Mouse (Mus musculus) kidney, postnatal 14 days (tissue): ENCODE results near the gene Slc25a21.

Experiments used
- DNase-seq: peaks from one replicate; pipeline ENCODE4 v3.0.0; 2022; ENCODE audit warnings: mixed read lengths

Slc25a21 gene

DNA sequence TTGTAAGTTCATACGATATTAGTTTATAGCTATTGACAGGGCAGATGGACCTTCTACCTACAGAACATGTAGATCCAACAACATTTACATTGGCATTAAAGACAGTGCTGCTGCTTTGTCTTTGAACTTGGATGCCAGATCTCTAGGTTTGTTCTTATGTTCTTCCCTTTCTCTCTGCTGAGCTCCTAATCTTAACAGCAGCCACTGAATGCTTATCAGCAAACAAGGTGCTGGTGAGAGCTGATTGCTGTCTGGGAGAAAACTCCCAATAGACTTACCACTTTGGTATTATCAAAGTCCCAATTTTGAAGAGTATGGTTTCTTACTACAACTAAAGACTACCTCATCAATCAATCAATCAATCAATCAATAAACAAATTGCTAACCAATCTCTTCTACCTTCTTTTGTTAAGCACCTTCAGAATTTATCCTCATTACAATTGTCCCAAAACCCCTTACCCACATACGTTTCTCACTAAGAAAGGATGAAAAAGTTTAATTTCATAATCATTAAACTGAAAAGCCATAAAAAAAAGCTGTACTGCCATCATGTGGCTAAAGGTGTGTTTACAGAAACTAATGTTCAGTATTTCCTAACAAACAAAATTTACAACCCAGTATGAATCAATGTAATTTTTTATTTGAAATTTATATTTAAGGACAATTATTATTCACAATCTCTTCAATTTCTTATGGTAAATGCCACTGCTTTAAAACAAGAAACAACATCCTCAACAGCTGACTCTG lies 12.7 kb downstream of the Slc25a21 start:
- no peak for DNase-seq

DNA sequence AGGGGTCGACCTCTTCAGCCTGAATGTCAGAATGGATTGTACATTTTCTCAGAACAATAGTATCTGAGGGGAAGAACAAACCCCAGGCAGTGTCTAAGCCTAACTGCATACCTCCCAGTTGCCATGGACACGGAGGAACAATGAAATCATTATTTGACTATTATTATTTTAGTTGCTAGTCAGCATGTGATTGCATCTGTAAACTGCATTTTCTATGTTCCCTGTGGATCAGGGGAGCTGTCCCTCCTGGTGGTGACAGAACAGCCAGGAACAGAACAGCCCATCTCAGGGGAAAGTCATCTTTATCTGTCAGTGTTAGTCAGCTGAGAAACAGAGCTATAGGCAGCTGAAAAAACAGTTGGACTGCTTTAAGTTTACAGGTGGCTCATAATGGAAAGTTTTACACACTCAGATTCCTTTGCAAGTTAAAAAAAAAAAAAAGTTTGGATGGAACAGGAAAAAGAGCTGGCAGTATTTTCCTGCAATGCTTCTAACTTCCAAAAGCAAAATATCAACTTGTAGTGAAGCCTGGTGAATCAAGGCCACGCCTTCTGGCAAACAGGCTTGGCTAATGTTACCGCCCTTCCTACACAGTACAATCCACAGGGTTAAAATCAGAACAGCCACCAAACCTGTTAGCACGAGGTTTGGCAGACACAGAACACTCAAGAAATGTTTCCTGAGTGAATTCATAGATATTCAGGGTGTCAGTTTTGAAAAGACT lies 17.6 kb downstream of the Slc25a21 start:
- DNase-seq: peak; percentile 12

DNA sequence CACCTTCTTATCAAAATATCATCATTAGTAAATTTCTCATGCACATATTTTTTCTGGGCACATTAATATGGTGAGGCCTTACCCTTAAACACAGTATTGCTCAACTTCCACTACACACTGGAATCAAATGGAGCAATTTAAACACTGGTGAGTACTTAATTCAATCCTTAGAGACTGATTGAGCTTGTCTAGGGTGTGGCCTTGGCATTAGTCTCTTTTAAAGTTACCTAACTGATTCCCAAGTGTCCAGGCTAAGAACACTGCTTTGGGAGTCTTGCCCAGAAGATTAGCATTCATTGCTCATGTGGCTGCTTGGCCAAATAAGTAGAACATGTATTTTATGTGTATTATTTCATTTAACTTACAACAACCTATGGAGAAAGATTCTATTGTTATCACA lies 18.5 kb downstream of the Slc25a21 start:
- DNase-seq: no peak

DNA sequence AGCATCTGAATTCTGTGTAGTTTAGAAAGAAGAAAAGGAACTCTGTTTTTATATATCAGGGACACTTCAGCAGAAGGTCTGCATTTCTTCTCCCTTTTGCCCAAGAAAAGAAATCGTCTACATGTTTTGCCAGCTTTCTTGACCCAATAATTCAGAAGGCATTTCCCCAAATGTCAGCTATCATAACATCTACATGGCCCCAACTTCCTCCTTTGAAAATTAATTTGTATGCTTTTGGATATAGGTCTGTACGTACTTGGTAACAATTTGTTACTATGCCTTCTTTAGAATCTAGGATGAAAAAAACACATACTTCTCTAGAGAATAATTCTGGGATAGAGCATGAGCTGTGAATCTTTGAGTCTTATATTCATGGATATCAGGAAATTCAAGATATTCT lies 34.0 kb downstream of the Slc25a21 start:
- DNase-seq: no peak

DNA sequence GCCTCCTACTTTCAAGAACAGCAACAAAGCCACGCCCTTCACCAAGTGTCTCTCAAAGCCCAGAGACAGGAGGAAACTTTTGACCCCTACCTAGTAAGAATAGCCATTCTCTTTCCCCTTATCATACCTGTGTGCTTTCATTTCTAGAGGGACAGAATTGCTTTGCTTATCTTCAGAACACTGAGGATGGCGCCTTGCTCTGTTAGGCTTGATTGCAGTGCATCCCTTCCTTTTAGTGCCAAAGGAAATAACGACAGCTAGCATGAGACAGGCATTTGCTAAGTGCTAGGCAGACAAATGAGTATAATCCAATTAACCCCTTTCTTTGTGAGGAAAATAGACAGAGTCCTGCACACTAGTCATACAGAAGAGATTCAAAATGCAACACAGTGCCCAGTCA lies 34.4 kb downstream of the Slc25a21 start:
- no peak for DNase-seq

DNA sequence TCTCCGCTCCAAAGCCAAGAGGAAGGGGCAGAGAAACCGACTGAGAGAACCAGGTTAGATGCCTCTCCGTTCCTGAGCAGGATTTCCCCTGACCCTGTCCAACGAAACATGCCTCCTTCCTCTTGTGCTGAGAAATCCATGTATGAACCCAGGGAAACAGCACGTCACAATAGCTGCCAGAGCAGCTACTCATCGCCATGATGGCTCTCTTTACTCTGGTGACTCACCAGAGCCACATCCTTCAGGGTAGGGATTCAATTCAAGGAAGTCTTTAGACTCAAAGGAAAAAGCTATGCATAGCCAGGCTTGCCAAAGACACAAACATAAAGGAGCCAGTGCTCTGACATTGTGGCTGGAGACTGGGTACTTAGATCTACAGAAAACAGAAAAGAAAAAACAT lies 37.4 kb downstream of the Slc25a21 start:
- DNase-seq: no peak

DNA sequence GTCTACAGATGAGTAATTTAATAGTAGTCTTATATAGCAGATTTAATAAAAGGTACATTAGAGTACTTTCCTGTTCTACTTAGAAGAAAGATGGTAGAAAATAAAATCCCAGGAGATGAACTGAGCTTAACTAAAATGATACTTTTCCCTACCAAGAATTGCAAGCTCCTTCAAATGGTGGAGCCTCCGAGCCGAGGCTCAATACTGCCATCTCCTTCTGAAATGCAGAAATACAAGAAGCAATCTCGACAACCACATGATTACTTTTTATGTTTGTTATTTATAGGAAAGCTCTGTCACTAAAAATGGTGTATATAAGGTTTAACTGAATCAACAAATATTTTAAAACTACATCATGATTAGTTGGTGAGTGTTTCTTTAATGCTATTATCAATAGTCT lies 39.0 kb downstream of the Slc25a21 start:
- DNase-seq: no peak

DNA sequence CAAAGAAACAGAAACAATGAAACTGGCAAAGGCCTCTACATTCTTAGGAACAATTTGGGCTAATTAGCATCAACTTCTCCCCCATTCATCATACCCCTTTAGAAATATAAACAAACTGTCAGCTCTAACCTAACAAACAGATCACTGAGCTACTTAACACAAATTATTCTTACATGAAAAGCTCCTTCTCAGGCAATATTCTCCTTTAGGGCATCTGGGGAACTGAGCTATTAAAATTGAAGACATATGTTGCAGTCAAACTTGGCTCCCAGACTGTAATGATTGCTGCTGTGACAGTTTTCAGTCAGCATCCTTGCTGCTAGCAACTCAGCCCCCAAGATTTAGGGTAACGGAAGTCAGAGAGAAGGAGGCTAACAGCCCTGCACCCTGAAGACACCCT lies 58.3 kb downstream of the Slc25a21 start:
- no peak for DNase-seq

DNA sequence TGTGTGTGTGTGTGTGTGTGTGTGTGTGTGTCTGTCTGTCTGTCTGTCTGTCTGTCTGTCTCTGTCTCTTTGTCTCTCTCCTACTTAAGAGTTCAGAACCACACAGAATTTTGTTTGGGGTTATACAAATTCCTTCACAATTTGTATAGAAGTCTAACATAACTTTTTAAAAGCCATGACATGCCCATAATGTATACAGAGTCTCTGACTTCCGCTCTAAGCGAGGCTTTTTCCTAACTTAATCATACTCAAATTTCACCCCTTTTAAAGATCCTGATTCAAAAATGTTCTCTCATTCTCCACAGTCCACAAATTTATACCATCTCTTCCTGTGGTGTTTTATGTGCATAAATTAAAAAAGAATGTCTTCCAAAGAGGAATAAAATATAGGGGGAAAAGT lies 59.5 kb downstream of the Slc25a21 start:
- no peak for DNase-seq

DNA sequence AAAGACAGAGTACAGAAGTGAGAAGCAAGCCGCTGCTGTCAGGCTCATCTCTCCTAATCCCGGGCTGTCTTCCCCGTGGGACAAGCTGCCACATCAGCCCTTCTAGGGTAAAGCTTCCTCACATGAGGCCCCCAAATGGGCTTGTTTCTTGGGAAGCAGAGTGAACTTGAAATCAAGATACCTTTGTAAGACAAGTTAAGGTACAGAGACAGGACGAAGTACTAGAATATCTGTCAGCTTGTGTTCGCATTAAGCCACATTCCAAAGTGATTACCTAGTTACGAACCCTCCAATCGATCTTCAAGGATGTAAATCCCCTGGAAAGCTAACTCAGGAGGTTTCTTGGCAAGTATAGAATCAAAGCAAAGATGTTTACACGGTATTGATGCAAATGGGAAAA lies 78.7 kb downstream of the Slc25a21 start:
- DNase-seq: no peak

DNA sequence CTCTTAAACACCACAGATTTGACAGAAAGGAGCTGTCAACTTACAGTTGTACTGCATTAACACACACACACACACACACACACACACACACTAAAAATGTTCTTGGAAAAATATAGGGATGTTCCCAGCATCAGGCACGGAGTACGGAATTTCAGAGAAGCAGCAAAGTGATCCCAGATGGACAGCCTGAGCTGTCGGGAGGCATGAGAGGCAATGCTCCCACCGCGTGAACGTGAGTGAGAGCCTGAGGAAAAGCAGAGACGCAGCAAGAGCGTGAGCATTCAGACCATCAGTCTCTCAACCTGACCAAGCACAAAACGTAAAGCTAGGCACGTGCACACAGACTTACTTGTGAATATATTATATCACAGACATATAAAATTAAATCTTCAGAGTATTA lies 81.8 kb downstream of the Slc25a21 start:
- DNase-seq: no peak

DNA sequence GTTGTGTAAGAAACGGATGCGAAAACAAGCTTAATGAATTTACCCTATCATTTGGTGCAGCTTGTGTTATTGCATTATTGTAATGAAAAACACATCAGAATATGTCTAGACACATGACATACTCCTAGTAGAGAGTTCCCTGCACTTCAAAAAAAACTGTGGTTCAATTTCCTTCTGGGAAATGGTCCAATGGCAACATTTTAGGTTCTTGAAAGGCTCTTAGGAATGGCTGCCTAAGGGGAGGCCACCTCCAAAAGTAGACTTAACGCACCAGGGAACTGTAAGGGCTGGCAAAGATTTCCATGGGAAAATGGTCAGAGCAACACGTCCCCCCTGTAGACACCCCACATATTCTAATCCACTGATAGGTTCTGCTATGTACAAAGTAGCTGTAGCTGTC lies 87.9 kb downstream of the Slc25a21 start:
- DNase-seq: no peak

DNA sequence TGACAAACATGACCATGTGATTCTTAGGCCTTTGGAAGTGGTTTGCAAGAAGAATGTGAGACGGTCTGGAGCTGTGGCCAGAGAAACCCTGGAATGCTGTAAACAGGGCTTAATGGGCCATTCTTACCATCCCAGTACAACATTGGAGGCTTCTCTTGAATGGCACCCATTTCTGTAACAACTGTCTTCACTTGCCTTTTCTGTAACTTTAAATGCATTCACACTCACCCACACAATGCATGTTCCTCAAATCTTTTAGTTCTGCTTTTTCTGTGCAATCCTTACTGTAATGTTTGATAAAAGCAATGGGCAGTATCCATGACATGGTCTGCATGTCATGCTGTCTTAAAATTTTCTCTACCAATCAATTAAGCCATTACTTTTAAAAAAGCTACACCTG lies 95.0 kb downstream of the Slc25a21 start:
- DNase-seq: no peak

DNA sequence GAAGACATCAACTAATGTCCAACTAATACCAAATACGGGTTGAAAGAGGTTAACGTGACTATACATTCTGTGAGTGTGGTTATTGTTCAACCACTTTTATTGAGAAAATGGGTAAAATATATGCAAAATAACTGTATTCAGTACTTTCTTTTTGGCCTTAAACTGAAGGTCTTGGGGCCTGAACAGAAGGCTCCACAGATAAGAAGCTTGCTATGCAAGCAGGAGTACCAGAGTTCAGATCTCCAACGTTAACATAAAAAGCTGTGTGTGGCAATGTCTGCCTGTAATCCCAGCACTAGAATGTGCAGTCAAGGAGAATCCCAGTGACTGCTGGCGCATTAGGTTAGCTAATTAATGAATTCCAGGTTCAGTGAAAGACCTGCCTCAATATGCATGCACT lies 96.7 kb downstream of the Slc25a21 start:
- no peak for DNase-seq

DNA sequence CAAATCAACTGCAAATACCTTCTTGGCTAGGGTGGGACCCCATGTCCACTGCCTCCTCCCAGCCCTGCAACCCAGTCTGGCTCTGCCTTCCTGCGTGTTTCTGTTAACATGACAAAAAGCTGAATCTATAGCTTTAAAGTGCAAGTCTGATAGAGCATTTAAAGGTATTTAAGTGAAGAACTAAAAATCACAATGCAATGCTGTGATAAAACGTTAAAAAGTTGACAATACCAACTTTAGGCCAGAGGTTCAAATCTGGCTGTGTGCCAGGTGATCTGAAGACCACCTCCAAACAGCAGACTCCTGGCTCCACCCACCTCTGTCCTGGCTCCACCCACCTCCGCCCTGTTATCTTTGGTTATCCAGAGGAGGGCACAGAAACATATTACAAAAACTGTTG lies 98.2 kb downstream of the Slc25a21 start:
- no peak for DNase-seq

DNA sequence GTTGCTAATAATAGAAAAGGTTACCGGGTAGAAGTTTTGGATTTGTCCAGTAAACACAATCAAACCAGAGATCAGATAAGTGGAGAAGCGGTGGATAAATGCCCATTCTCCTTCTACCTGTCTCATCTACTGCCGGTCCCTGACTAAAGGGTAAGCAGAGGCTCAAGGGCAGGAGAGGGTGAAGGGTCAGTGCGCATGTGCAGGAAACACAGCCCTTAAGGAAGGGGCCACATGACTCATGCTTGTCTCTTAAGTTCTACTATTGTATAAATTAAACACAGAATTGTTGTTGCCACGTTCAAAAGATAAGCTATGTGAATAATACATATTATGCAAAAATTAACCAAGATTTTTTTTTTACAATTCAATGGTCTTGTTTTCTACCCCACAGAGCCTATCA lies 98.9 kb downstream of the Slc25a21 start:
- no peak for DNase-seq

DNA sequence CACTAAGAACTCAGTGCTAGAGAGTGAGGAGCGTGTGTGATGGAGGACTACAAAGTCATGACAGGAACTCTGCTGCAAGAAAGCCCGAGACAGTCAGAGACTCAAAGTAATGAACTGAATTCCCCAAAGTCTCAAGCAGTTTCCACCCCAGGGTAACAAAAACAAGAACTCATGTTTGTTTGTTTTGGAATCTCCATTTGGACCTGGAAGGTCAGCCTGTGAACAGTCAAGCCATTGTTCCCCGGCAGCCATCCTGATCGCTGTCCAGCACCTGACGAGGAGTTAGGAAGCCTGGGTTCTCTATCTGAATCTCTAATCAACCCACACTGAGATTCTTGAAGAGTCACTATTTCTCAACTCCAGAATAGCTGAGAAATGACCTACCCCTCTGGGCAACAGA lies 104.2 kb downstream of the Slc25a21 start:
- no peak for DNase-seq

DNA sequence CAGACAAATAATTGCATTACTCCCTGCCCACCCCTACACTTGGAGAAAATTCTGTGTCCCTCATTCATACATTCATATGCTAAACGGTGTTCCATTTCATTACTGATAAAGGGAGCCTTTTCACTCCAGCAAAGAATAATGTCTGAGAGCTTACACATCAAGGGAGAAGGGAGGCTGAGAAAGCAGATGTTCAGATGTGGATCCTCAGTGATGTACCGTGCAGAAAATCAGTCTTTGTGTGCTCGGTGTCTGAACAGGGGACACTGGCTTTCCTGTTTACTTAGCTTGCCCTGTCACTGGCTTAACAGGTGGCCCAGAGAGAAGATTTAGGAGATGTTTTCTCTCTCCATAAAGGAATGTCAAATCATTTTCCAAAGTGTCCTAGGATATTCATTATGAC lies 112.8 kb downstream of the Slc25a21 start:
- DNase-seq: no peak

DNA sequence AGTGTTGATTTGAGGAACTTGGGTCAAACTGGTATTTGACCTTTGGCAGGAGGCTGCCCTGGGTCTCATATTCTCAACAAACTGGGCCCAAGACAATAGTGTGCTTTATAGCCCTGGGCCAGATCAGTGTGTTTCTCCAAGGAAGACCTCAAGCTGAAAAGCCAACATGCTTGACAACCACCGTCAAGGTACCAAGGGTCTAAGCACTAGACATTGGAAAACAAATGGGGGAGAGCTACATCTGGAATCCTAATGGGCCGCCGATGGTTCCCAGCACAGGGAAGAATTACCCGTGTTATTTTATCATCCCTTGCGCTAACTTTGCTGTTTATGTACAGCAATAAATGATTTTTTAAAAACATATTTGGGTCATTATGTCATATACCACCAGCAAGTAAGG lies 113.7 kb downstream of the Slc25a21 start:
- no peak for DNase-seq

DNA sequence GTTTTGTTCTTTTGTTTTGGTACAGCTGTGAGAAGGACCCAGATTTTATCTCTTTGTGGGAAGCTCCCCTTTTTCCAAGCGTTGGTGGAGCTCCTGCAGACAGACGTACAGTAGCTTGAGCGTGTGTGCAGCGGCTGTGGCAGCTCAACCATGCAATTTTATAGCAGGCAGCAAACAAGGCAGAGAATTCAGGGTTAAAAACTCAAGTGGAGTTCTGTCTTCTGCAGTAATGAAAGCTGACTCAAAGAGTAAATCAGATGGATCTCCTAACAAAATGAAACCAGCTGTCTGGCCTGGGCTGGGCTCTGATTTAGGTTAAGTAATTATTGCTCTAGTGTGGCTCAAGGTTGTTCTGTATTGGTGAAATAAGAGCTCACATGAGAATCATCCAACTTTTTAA lies 120.7 kb downstream of the Slc25a21 start:
- no peak for DNase-seq

DNA sequence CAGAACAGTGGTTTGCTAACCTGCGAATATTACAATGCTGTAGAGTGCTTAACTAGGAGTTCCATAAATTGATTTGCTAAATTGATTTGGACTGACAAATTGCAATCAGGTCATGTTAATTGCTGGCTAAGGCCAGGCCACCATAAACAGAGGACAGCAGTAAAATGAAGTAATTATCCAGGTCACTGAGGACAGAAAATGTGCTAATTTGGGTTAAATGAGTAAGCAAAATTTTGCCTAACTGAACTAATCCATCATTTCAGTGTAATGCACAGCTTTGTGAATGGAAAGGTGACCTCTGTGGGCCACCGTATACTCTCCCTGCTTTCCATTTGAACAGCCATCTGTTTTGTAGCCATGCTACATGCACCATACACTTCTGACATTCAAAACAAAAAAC lies 124.7 kb downstream of the Slc25a21 start:
- no peak for DNase-seq

DNA sequence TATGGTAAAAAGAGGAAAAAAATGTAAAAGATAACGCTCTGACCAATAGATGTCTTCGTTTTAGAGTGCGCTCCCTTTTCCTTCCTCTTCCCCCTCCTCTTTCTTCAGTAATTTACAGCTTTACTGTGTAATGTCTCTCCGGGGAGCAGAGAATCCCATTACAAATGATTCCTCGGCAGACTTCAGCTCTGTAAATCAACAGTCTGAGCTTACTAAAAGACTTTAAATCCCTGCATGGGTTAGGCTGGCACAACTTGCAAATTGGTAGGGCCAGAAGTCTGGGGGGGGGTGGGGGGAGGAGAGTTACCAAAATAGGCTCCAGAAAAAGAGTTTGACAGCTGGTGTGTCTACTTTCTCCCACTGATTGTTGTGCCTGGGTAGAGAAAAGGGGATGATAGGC lies 128.7 kb downstream of the Slc25a21 start:
- DNase-seq: no peak

DNA sequence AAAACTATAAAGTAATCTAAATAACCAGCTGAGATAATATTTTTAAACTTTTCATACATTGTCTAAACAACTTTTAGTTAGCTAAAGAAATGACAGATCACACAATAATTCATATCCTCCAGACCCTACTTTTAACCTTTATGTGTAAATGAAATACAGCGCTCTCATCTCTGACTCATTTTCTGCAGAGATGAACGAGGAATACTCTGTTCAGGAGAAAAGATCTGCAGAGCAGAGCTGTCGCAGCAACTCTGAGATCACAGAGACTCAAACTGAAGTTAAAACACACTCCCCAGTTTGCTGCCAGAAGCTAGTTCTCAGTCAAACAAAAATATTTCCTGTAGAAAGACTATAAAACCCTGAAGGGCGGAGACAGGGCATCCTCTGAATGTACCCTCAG lies 177.5 kb downstream of the Slc25a21 start:
- DNase-seq: no peak

DNA sequence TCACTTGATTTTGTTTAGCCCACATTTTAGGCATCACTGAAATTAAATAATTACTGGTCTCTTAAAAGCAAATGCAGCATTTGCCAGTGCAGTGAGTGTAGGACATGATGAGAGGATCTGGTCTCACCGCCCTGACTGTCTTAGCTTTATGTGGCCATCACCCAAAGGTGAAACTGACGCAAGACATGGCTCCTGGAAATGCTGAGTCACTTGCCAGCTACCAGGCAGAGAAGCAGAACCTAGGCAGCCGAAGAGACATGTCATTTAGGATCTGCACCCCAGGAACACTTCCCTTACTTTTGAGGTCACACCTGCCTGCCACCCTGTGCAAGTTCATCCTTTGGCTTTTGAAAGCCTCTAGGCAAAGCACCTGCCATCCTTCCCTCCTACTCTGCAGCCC lies 180.4 kb downstream of the Slc25a21 start:
- DNase-seq: no peak

DNA sequence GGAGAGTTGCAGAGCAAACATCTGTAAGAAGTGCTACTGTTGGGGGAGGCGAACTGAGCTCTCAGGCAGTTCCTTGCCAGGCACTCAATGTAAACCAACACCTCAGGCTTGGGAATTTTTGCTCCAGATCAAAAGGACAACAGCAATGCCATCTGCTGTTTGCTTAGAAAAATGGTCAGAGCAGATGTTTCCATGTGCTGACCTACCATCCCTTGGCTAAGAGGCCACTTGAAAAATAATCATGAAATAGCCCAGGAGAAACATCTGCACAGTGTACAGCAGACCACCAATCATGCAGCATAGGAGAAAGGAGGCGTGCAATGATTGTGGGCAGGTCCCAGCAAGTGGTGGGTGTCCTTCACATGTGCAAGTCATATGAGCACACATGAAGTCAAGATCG lies 180.9 kb downstream of the Slc25a21 start:
- DNase-seq: no peak
